Mouse (Mus musculus) bone marrow macrophage, adult 2 months (primary cell): ENCODE measurements around the gene Ctf2. TPM values are rescaled to one million over a fixed set of nuclear protein-coding genes. Genes with fewer than 3 reads are reported as not detected.
"Not testable (repeated sequence)": the region's sequence is repeated elsewhere in the genome, so short reads cannot be mapped to it uniquely, and the experiment has no call there.

Experiments used
- H3K27ac ChIP-seq: 2 replicates; pipeline ENCODE4 v1.5.1; 2012; ENCODE audit warnings: low read depth, low read length; ENCODE audit not compliant: insufficient read depth
- H3K4me1 ChIP-seq: 2 replicates; pipeline ENCODE4 v1.6.1; 2012; ENCODE audit warnings: low read length; ENCODE audit not compliant: control insufficient read depth, insufficient read depth
- H3K4me3 ChIP-seq: 2 replicates; pipeline ENCODE4 v1.5.1; 2012; ENCODE audit warnings: mild to moderate bottlenecking, low read length, moderate library complexity; ENCODE audit not compliant: insufficient read depth
- CTCF ChIP-seq: IDR thresholded peaks from 2 replicates; pipeline ENCODE4 v1.5.1; 2012; ENCODE audit warnings: low read depth, mild to moderate bottlenecking, low read length, moderate library complexity
- POLR2A ChIP-seq: IDR thresholded peaks from 2 replicates; pipeline ENCODE4 v1.6.1; 2012; ENCODE audit warnings: mild to moderate bottlenecking, low read depth, low read length, borderline replicate concordance
- polyA plus RNA-seq: library from polyadenylated mRNA; stranded (reverse); fragments of >200 nt; gene quantifications from 2 replicates; pipeline ENCODE4 v1.2.4, GENCODE M21; 2012; ENCODE audit not compliant: missing spikeins, insufficient read depth, insufficient read length

The Ctf2 gene
- not detected in 2 replicates for polyA plus RNA-seq

DNA sequence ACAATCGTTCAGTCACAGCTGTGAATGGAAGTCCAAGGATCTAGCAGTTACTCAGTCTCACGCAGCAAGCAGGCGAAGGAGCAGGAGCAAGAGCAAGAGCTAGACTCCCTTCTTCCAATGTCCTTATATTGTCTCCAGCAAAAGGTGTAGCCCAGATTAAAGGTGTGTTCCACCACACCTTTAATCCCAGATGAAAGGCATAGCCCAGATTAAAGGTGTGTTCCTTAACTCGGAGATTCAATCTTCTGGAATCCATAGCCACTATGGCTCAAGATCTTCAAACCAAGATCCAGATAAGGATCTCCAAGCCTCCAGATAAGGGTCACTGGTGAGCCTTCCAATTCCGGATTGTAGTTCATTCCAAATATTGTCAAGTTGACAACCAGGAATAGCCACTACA, at the start of gene Ctf2:
TSS of gene Ctf2 (minus strand) at position 101 of the 400 bp plus-strand sequence.
- not testable (repeated sequence) for H3K4me3 ChIP-seq, H3K27ac ChIP-seq, H3K4me1 ChIP-seq

DNA sequence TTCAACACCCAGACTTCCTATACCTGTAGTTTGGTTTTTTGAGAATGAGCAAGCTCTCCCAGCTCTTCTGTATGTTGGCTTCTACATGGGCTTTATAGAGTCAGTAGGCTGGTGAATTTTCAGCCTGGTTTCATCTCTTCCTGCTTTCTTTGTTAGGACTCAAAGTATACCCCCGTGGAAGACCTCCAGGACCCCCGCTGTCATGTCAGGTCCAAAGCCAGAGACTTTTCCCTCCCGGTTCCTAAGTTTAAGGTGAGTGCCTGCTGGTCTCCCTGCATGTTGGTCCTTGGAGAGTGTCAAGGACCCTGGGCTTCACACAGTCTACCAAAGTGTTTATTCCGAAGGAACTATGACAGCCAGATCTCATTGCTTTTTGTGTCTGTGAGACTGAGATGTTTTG, 46.4 kb upstream of the Ctf2 start:
- no peak for TF ChIP-seq POLR2A
- no peak for TF ChIP-seq CTCF
- Histone ChIP-seq H3K4me3 (peak overlapping the region; percentile 90), H3K4me1 (peaks cover 7% of the 10 kb centered on the region), H3K27ac (no peak overlapping the region)

GRCm38 (mm10) chr7:127777474-127778266, 45.7 kb upstream of the Ctf2 start:
- TF ChIP-seq POLR2A (no peak), CTCF (no peak)
- peaks cover 7% of the 10 kb centered on the region for H3K4me1 ChIP-seq
- H3K27ac ChIP-seq = peak overlapping the region; percentile 98
- H3K4me3 ChIP-seq = peak overlapping the region; percentile 90

DNA sequence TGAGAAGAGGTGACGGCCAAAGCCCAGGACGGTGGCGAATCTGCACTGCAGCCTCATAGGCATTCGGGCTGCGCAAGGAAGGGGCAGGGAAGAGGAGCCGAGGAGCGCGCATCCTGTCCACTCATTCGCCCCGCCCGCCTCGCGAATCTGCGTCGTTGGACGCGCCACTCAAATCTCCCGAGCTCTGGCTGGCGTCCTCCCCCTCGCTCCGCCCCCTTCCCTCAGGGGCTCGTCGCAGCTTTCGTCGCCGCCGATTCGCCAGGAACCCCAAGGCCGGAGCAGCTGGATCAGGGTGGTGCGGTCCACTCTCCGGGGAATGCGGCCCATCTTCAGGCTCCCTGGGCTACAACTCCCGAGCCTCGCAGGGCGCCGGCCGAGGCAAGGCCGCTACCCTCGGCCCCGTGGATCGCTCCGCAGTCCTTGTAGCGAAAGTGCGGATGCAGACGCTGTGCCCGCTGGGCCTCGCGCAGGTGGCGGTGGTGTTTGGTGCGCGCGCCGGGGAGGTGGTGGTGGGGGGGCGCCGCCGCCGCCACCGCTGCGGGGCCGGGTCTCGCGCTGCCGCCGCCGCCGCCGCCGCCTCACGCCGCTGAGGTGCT, 45.0 kb upstream of the Ctf2 start:
- TF ChIP-seq CTCF (no peak), POLR2A (no peak)
- Histone ChIP-seq H3K27ac (peak overlapping the region; percentile 98), H3K4me1 (peaks cover 10% of the 10 kb centered on the region), H3K4me3 (peak overlapping the region; percentile 90)

GRCm38 (mm10) chr7:127776426-127776825, 44.5 kb upstream of the Ctf2 start, which contains the start of gene Setd1a:
Gene Setd1a, plus strand, starts transcription at chr7:127776670.
- TF ChIP-seq CTCF (no peak), POLR2A (no peak)
- Histone ChIP-seq H3K4me3 (peak within 1 kb of the TSS; percentile 90), H3K27ac (peak within 1 kb of the TSS; percentile 98), H3K4me1 (peaks cover 12% of the 10 kb centered on the region)

GRCm38 (mm10) chr7:127775837-127776236, 43.9 kb upstream of the Ctf2 start:
- H3K4me3 ChIP-seq = peak overlapping the region; percentile 90
- H3K27ac ChIP-seq = peak overlapping the region; percentile 98
- H3K4me1 ChIP-seq = peaks cover 18% of the 10 kb centered on the region

GRCm38 (mm10) chr7:127773664-127774384, 41.9 kb upstream of the Ctf2 start:
- Histone ChIP-seq H3K4me3 (no peak overlapping the region), H3K27ac (no peak overlapping the region), H3K4me1 (peaks cover 20% of the 10 kb centered on the region)
- no peak for TF ChIP-seq POLR2A
- peak; percentile 51 for TF ChIP-seq CTCF

GRCm38 (mm10) chr7:127772557-127772956, 40.6 kb upstream of the Ctf2 start:
- H3K27ac ChIP-seq = no peak overlapping the region
- TF ChIP-seq POLR2A (no peak), CTCF (no peak)
- peaks cover 17% of the 10 kb centered on the region for H3K4me1 ChIP-seq
- no peak overlapping the region for H3K4me3 ChIP-seq

GRCm38 (mm10) chr7:127772080-127772479, 40.1 kb upstream of the Ctf2 start:
- no peak overlapping the region for H3K27ac ChIP-seq
- no peak overlapping the region for H3K4me3 ChIP-seq
- TF ChIP-seq POLR2A (no peak), CTCF (no peak)
- peaks cover 17% of the 10 kb centered on the region for H3K4me1 ChIP-seq

DNA sequence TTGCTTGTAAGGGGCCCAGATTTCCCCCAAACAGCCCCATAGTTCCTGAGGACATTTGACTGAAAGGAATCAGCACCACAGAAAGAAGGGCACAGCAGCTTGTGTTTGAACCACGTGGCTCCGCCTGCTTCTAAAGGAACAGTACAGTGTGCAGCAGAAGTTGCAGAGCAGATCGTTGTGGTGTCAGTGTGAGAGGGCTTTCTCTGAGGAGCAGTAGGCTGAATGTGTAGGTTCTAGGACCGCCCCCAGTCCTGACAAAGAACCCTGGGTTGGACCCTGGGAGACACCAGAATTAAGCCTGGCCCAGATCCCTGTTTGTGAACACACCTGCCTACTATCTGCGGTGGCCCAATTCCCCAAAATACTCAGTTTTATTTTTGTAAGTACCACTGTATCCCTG, 39.3 kb upstream of the Ctf2 start:
- peak overlapping the region; percentile 87 for H3K27ac ChIP-seq
- TF ChIP-seq POLR2A = no peak
- TF ChIP-seq CTCF = no peak
- peak overlapping the region; percentile 99 for H3K4me3 ChIP-seq
- H3K4me1 ChIP-seq = peaks cover 17% of the 10 kb centered on the region
